Mouse (Mus musculus): ENCODE results near the gene Gbf1. TPM values are rescaled to one million over a fixed set of nuclear protein-coding genes. Genes with fewer than 3 reads are reported as not detected.

The Gbf1 gene
- total and polyA plus RNA-seq, 3 experiments: 8.6 to 26.1 (median 18.7) TPM

- TF ChIP-seq CHD2 (IDR thresholded peaks at IDR 0.05; ENCODE audit: low read length): no peak
- no peak for TF ChIP-seq RAD21 (IDR thresholded peaks at IDR 0.05; ENCODE audit: low read depth, low read length)
- TF ChIP-seq MAX (IDR thresholded peaks at IDR 0.05; ENCODE audit: low read length): no peak
- no peak for TF ChIP-seq GABPA (IDR thresholded peaks at IDR 0.05; ENCODE audit: insufficient replicate concordance, low read depth, low read length)
- H3K79me2 ChIP-seq (replicated peaks; ENCODE audit: control insufficient read depth, extremely low read depth, insufficient read depth, poor library complexity, severe bottlenecking): no peaks in the 10 kb centered on the region
- DNase-seq (ENCODE audit: extremely low read depth): no peak
- no peak overlapping the region for H3K27ac ChIP-seq (ENCODE audit: insufficient read depth, low read depth)
- H3K9ac ChIP-seq (ENCODE audit: insufficient read depth, low read depth): no peak overlapping the region
- H3K4me1 ChIP-seq (ENCODE audit: control insufficient read depth in 1 of 2, insufficient read depth in 2 of 2): peaks cover 0 to 52% of the 10 kb centered on the region in 2 experiments; a peak in 2 of 4 replicates
- H3K4me3 ChIP-seq (replicated peaks in 1 of 3; ENCODE audit: low read depth in 2 of 3, low read length in 2 of 3, poor library complexity in 1 of 3): no peak overlapping the region
- H3K9me3 ChIP-seq (replicated peaks; ENCODE audit: low read length): peaks cover 8% of the 10 kb centered on the region
- in situ Hi-C loops (cut with MboI; ENCODE audit: low pct_ligation_motif_present, low pct_unique_long_range_greater_than_20kb, low sequenced_read_pairs): no loop called here
- no peaks in the 10 kb centered on the region for H3K27me3 ChIP-seq (replicated peaks)
- no peak overlapping the region for H3K4me2 ChIP-seq (ENCODE audit: insufficient read depth, low read depth, poor library complexity, severe bottlenecking)
- H3K36me3 ChIP-seq (replicated peaks in 1 of 2; ENCODE audit: control insufficient read depth in 1 of 2, insufficient read depth in 1 of 2, low read length in 1 of 2): peaks cover 59 to 83% of the 10 kb centered on the region in 2 experiments
- dilution Hi-C loops (cut with MboI; ENCODE audit: extremely low pct_ligation_motif_present, extremely low pct_unique_long_range_greater_than_20kb, low sequenced_read_pairs): no loop called here
Measured at GRCm38 (mm10) chr19:46313591-46313990, 161.3 kb downstream of the Gbf1 start.

GRCm38 (mm10) chr19:46314151-46314601 lies 161.9 kb downstream of the Gbf1 start:
- dilution Hi-C loops (cut with MboI; ENCODE audit: extremely low pct_ligation_motif_present, extremely low pct_unique_long_range_greater_than_20kb, low sequenced_read_pairs): no loop called here
- peaks cover 0 to 57% of the 10 kb centered on the region in 2 experiments; a peak in 2 of 4 replicates for H3K4me1 ChIP-seq (ENCODE audit: control insufficient read depth in 1 of 2, insufficient read depth in 2 of 2)
- H3K4me3 ChIP-seq (replicated peaks in 1 of 3; ENCODE audit: low read depth in 2 of 3, low read length in 2 of 3, poor library complexity in 1 of 3): no peak overlapping the region
- no peaks in the 10 kb centered on the region for H3K79me2 ChIP-seq (replicated peaks; ENCODE audit: control insufficient read depth, extremely low read depth, insufficient read depth, poor library complexity, severe bottlenecking)
- no peak for DNase-seq (ENCODE audit: extremely low read depth)
- no peaks in the 10 kb centered on the region for H3K27me3 ChIP-seq (replicated peaks)
- no peak for TF ChIP-seq ZNF384 (IDR thresholded peaks at IDR 0.05; ENCODE audit: low read depth, low read length)
- no peak for TF ChIP-seq CHD2 (IDR thresholded peaks at IDR 0.05; ENCODE audit: low read length)
- H3K36me3 ChIP-seq (replicated peaks in 1 of 2; ENCODE audit: control insufficient read depth in 1 of 2, insufficient read depth in 1 of 2, low read length in 1 of 2): peaks cover 53 to 78% of the 10 kb centered on the region in 2 experiments
- no peak overlapping the region for H3K27ac ChIP-seq (ENCODE audit: insufficient read depth, low read depth)
- peaks cover 8% of the 10 kb centered on the region for H3K9me3 ChIP-seq (replicated peaks; ENCODE audit: low read length)
- in situ Hi-C loops (cut with MboI; ENCODE audit: low pct_ligation_motif_present, low pct_unique_long_range_greater_than_20kb, low sequenced_read_pairs): no loop called here
- no peak overlapping the region for H3K4me2 ChIP-seq (ENCODE audit: insufficient read depth, low read depth, poor library complexity, severe bottlenecking)
- H3K9ac ChIP-seq (ENCODE audit: insufficient read depth, low read depth): no peak overlapping the region

- in situ Hi-C loops (cut with MboI; ENCODE audit: low pct_ligation_motif_present, low pct_unique_long_range_greater_than_20kb, low sequenced_read_pairs): no loop called here
Measured at GRCm38 (mm10) chr19:46314872-46315742, 162.8 kb downstream of the Gbf1 start.

More at GRCm38 (mm10) chr19:46314872-46315742, 162.8 kb downstream of the Gbf1 start:
- Histone ChIP-seq H3K4me1 (ENCODE audit: control insufficient read depth in 1 of 2, insufficient read depth in 2 of 2) (peaks cover 0 to 58% of the 10 kb centered on the region in 2 experiments; a peak in 2 of 4 replicates), H3K27me3 (replicated peaks) (no peaks in the 10 kb centered on the region), H3K4me2 (ENCODE audit: insufficient read depth, low read depth, poor library complexity, severe bottlenecking) (no peak overlapping the region), H3K9me3 (replicated peaks; ENCODE audit: low read length) (peaks cover 8% of the 10 kb centered on the region), H3K27ac (ENCODE audit: insufficient read depth, low read depth) (no peak overlapping the region), H3K9ac (ENCODE audit: insufficient read depth, low read depth) (no peak overlapping the region), H3K4me3 (replicated peaks in 1 of 3; ENCODE audit: low read depth in 2 of 3, low read length in 2 of 3, poor library complexity in 1 of 3) (no peak overlapping the region), H3K36me3 (replicated peaks in 1 of 2; ENCODE audit: control insufficient read depth in 1 of 2, insufficient read depth in 1 of 2, low read length in 1 of 2) (peaks cover 44 to 68% of the 10 kb centered on the region in 2 experiments), H3K79me2 (replicated peaks; ENCODE audit: control insufficient read depth, extremely low read depth, insufficient read depth, poor library complexity, severe bottlenecking) (no peaks in the 10 kb centered on the region)
- no peak for TF ChIP-seq RCOR1 (conservative IDR thresholded peaks at IDR 0.05; ENCODE audit: low read depth, low read length)
- no peak for TF ChIP-seq JUN (IDR thresholded peaks at IDR 0.05; ENCODE audit: insufficient read depth, low read depth, low read length)
- no peak for TF ChIP-seq GABPA (IDR thresholded peaks at IDR 0.05; ENCODE audit: insufficient replicate concordance, low read depth, low read length)
- no peak for TF ChIP-seq NELFE (IDR thresholded peaks at IDR 0.05; ENCODE audit: low read depth, low read length)
- TF ChIP-seq ZNF384 (IDR thresholded peaks at IDR 0.05; ENCODE audit: low read depth, low read length): no peak
- TF ChIP-seq POLR2AphosphoS2 (IDR thresholded peaks at IDR 0.05; ENCODE audit: low read depth, low read length): no peak
- dilution Hi-C loops (cut with MboI; ENCODE audit: extremely low pct_ligation_motif_present, extremely low pct_unique_long_range_greater_than_20kb, low sequenced_read_pairs): no loop called here
- DNase-seq (ENCODE audit: extremely low read depth): no peak
